Mouse (Mus musculus) embryonic facial prominence, embryonic 13.5 days (tissue): Measurements from ENCODE around the gene Calcb. TPM values are rescaled to one million over a fixed set of nuclear protein-coding genes. Genes with fewer than 3 reads are reported as not detected.

Experiments used
- ATAC-seq: fragments of 200-750 bp; cut with Nextera tagmentation; 2 replicates; pipeline ENCODE4 v1.8.0; 2017; ENCODE audit warnings: low read depth; ENCODE audit not compliant: insufficient number of reproducible peaks, insufficient read depth, low FRiP score, low TSS enrichment
- H3K27ac ChIP-seq: fragments of 300-500 bp; sonication (generic); 2 replicates; pipeline ENCODE4 v1.5.1; 2015; ENCODE audit warnings: moderate library complexity, mild to moderate bottlenecking, inconsistent platforms
- H3K27me3 ChIP-seq: fragments of 300-500 bp; sonication (generic); 2 replicates; pipeline ENCODE4 v1.6.1; 2015; ENCODE audit warnings: mild to moderate bottlenecking, inconsistent platforms
- H3K36me3 ChIP-seq: fragments of 300-500 bp; sonication (generic); 2 replicates; pipeline ENCODE4 v1.6.1; 2015; ENCODE audit warnings: mild to moderate bottlenecking, inconsistent platforms
- H3K4me1 ChIP-seq: fragments of 300-500 bp; sonication (generic); 2 replicates; pipeline ENCODE4 v1.6.1; 2015; ENCODE audit warnings: inconsistent platforms
- H3K4me2 ChIP-seq: fragments of 300-500 bp; sonication (generic); 2 replicates; pipeline ENCODE4 v1.6.1; 2015; ENCODE audit warnings: moderate library complexity, mild to moderate bottlenecking, inconsistent platforms
- H3K4me3 ChIP-seq: fragments of 300-500 bp; sonication (generic); 2 replicates; pipeline ENCODE4 v1.5.1; 2015; ENCODE audit warnings: mild to moderate bottlenecking, inconsistent platforms
- H3K9ac ChIP-seq: fragments of 300-500 bp; sonication (generic); 2 replicates; pipeline ENCODE4 v1.6.1; 2015; ENCODE audit warnings: mild to moderate bottlenecking, inconsistent platforms
- H3K9me3 ChIP-seq: fragments of 300-500 bp; sonication (generic); 2 replicates; pipeline ENCODE4 v1.6.1; 2016; ENCODE audit warnings: inconsistent platforms
- WGBS: fragments of 180-500 bp; shearing (Covaris S2); methylation state at CpG from one replicate; pipeline ENCODE4 v1.1.7; 2015; ENCODE audit warnings: mixed read lengths; 5-methylcytosine and 5-hydroxymethylcytosine counted together
- polyA plus RNA-seq: library from polyadenylated mRNA; unstranded; fragments of >200 nt; fragmentation: Nextera tagmentation; extraction: Ambion mirVana; gene quantifications from 2 replicates; pipeline ENCODE4 v1.2.1, GENCODE M21; 2015

Gene Calcb
- polyA plus RNA-seq, 1 experiment from 2014 or later = 1.1 TPM

- Histone ChIP-seq H3K9ac (no peak overlapping the region), H3K9me3 (no peaks in the 10 kb centered on the region), H3K4me1 (no peaks in the 10 kb centered on the region), H3K36me3 (no peaks in the 10 kb centered on the region), H3K27ac (no peak overlapping the region), H3K27me3 (no peaks in the 10 kb centered on the region), H3K4me2 (no peak overlapping the region), H3K4me3 (no peak overlapping the region)
- 71% methylated on average over 8 of the region's 8 CpGs for WGBS
- no peak for ATAC-seq
Observed at GRCm38 (mm10) chr7:114754626-114755025, 36.2 kb downstream of the Calcb start.

GRCm38 (mm10) chr7:114762660-114763059 is 44.2 kb downstream of the Calcb start:
- no peaks in the 10 kb centered on the region for H3K36me3 ChIP-seq
- no peak for ATAC-seq
- H3K4me1 ChIP-seq = no peaks in the 10 kb centered on the region
- no peak overlapping the region for H3K4me2 ChIP-seq
- H3K27me3 ChIP-seq = no peaks in the 10 kb centered on the region
- no peak overlapping the region for H3K4me3 ChIP-seq
- no peaks in the 10 kb centered on the region for H3K9me3 ChIP-seq
- WGBS = 77% methylated on average over 2 of the region's 2 CpGs
- no peak overlapping the region for H3K9ac ChIP-seq
- no peak overlapping the region for H3K27ac ChIP-seq

GRCm38 (mm10) chr7:114765273-114765672 is 46.8 kb downstream of the Calcb start:
- 80% methylated on average over 3 of the region's 3 CpGs for WGBS
- no peak for ATAC-seq
- H3K4me1 ChIP-seq = no peaks in the 10 kb centered on the region
- H3K27ac ChIP-seq = no peak overlapping the region
- H3K36me3 ChIP-seq = no peaks in the 10 kb centered on the region
- no peak overlapping the region for H3K4me3 ChIP-seq
- no peaks in the 10 kb centered on the region for H3K9me3 ChIP-seq
- H3K9ac ChIP-seq = no peak overlapping the region
- H3K4me2 ChIP-seq = no peak overlapping the region
- H3K27me3 ChIP-seq = no peaks in the 10 kb centered on the region

- Histone ChIP-seq H3K4me2 (no peak overlapping the region), H3K4me1 (no peaks in the 10 kb centered on the region), H3K36me3 (no peaks in the 10 kb centered on the region), H3K27ac (no peak overlapping the region), H3K27me3 (no peaks in the 10 kb centered on the region), H3K9me3 (no peaks in the 10 kb centered on the region), H3K4me3 (no peak overlapping the region), H3K9ac (no peak overlapping the region)
- WGBS = 75% methylated on average over 3 of the region's 3 CpGs
- no peak for ATAC-seq
Observed at GRCm38 (mm10) chr7:114766523-114766922, 48.1 kb downstream of the Calcb start.

- Histone ChIP-seq H3K27ac (no peak overlapping the region), H3K27me3 (no peaks in the 10 kb centered on the region), H3K4me3 (no peak overlapping the region), H3K4me2 (no peak overlapping the region), H3K9ac (no peak overlapping the region), H3K4me1 (no peaks in the 10 kb centered on the region), H3K9me3 (no peaks in the 10 kb centered on the region), H3K36me3 (no peaks in the 10 kb centered on the region)
- 93% methylated on average over 5 of the region's 5 CpGs for WGBS
- no peak for ATAC-seq
Observed at GRCm38 (mm10) chr7:114768516-114768915, 50.1 kb downstream of the Calcb start.

GRCm38 (mm10) chr7:114769041-114769440 is 50.6 kb downstream of the Calcb start:
- no peaks in the 10 kb centered on the region for H3K4me1 ChIP-seq
- H3K4me2 ChIP-seq = no peak overlapping the region
- H3K4me3 ChIP-seq = no peak overlapping the region
- no peak overlapping the region for H3K27ac ChIP-seq
- no peak overlapping the region for H3K9ac ChIP-seq
- H3K9me3 ChIP-seq = no peaks in the 10 kb centered on the region
- no peaks in the 10 kb centered on the region for H3K27me3 ChIP-seq
- 82% methylated on average over 4 of the region's 4 CpGs for WGBS
- ATAC-seq = no peak
- no peaks in the 10 kb centered on the region for H3K36me3 ChIP-seq

GRCm38 (mm10) chr7:114770586-114770985 is 52.1 kb downstream of the Calcb start:
- Histone ChIP-seq H3K4me2 (no peak overlapping the region), H3K36me3 (no peaks in the 10 kb centered on the region), H3K27ac (no peak overlapping the region), H3K4me3 (no peak overlapping the region), H3K9me3 (no peaks in the 10 kb centered on the region), H3K4me1 (no peaks in the 10 kb centered on the region), H3K27me3 (no peaks in the 10 kb centered on the region), H3K9ac (no peak overlapping the region)
- WGBS = 94% methylated on average over 3 of the region's 3 CpGs
- ATAC-seq = no peak

GRCm38 (mm10) chr7:114771801-114772200 is 53.4 kb downstream of the Calcb start:
- Histone ChIP-seq H3K9ac (no peak overlapping the region), H3K27me3 (no peaks in the 10 kb centered on the region), H3K4me1 (no peaks in the 10 kb centered on the region), H3K4me2 (no peak overlapping the region), H3K27ac (no peak overlapping the region), H3K36me3 (no peaks in the 10 kb centered on the region), H3K4me3 (no peak overlapping the region), H3K9me3 (no peaks in the 10 kb centered on the region)
- no peak for ATAC-seq
- 77% methylated on average over 7 of the region's 7 CpGs for WGBS

Other genes starting within 250 kb of the Calcb start
- gene Cyp2r1, start 155.7 kb upstream of the Calcb start, polyA plus RNA-seq = 2.7 and 3.6 TPM in 2 replicates
- 7.7 and 10.0 TPM in 2 replicates for gene Calca, start 82.3 kb upstream of the Calcb start, polyA plus RNA-seq
- 5.9 and 7.0 TPM in 2 replicates for gene Insc, start 25.1 kb downstream of the Calcb start, polyA plus RNA-seq